Mouse (Mus musculus) megakaryocyte progenitor cell, adult 5-6 weeks (primary cell): ENCODE data around the gene Gm26602. TPM values are rescaled to one million over a fixed set of nuclear protein-coding genes. Genes with fewer than 3 reads are reported as not detected.
A peak's percentile ranks its signal among the peaks of the same experiment; 100 is the strongest.

Experiments
- ATAC-seq: replicated peaks from 2 replicates; pipeline ENCODE4 v1.8.0; 2016; ENCODE audit warnings: mild to moderate bottlenecking, moderate TSS enrichment, inconsistent platforms; ENCODE audit not compliant: poor library complexity
- total RNA-seq, 2 experiments: library from RNA; stranded (forward) in 1 of 2; stranded (reverse) in 1 of 2; fragments of 157-497, 149-512 nt in 1 of 2; fragments of 200-1000 nt in 1 of 2; gene quantifications; 2 replicates each; pipeline versions ENCODE4 v1.2.3 to v1.2.4; 2015 to 2017

The Gm26602 gene
- total RNA-seq (2015) (not detected in 2 replicates), total RNA-seq (2017) (not detected in 2 replicates)

- ATAC-seq = no peak
Measured at GRCm38 (mm10) chr10:79910556-79910955, at the start of gene Gm26602. Gm26602 (plus strand) TSS chr10:79910856.

- ATAC-seq = no peak
Measured at GRCm38 (mm10) chr10:79861230-79862048, 49.2 kb upstream of the Gm26602 start.

DNA sequence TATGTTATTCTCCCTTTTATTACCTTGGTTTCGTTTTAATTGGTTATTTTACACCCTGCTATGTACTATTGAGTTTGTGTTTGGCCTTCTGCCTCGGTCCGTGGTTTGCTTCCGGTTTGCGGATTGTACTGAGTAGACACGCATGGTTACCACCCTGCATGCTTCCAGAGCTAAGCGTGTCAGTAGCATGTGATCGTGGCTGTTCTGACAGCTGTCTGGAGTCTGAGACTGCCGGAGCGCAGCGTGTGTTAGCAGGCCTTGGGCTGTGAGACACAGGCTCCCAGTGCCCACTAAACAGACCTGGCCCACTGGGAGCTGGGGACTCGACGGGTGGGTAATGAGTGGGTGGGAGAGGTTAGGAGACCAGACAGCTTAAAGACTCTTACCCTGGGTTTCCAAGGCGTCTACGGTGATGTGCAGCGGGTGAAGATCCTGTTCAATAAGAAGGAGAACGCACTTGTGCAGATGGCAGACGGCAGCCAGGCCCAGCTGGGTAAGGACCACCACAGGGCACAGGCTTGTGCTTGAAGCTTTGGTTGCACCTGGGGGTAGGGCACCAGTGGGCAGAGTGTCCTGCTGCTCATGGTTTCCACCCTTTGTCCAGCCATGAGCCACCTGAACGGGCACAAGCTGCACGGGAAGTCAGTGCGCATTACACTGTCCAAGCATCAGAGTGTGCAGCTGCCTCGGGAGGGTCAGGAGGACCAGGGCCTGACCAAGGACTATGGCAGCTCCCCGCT, 48.4 kb upstream of the Gm26602 start:
- no peak for ATAC-seq

DNA sequence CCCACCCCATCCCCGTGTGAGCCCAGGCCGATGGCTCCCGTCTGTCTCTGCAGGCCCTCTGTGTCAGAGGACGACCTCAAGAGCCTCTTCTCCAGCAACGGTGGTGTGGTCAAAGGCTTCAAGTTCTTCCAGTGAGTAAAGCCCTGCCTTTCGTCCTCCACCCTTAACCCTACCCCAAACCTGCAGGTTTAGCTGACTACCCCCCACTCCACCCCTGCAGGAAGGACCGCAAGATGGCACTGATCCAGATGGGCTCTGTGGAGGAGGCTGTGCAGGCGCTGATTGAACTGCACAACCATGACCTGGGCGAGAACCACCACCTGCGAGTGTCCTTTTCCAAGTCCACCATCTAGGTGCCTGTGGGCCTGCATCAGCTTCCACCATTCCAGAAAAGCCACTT, 47.7 kb upstream of the Gm26602 start:
- ATAC-seq = no peak

GRCm38 (mm10) chr10:79864351-79865188, 46.1 kb upstream of the Gm26602 start:
- peak; percentile 11; the same call in 1 of the 2 replicates for ATAC-seq

GRCm38 (mm10) chr10:79865189-79865601, 45.5 kb upstream of the Gm26602 start:
- ATAC-seq = peak; percentile 3; the same call in 1 of the 2 replicates

GRCm38 (mm10) chr10:79865801-79866295, 44.8 kb upstream of the Gm26602 start:
- peak; percentile 76 for ATAC-seq

- ATAC-seq = no peak
Measured at GRCm38 (mm10) chr10:79866601-79867000, 44.1 kb upstream of the Gm26602 start.

DNA sequence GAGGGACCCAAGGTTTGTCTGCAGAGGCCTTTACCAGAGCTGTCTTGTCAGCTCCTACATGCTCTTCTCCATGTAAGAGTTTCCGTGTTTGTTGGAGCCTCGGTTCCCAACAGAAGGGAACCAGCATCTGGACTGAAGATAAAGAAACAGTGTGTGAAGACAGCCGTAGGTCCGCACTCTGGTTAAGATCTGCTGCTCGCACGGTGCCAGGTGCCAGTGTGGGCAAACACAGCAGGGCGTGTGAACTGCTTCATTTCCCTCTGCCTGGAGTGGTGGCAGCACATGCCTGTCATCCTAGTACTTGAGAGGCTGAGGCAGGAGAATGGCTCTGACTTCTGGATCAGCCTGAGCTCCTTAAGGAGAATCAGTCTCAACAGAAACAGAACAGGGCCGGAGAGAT, 38.8 kb upstream of the Gm26602 start:
- ATAC-seq = no peak

GRCm38 (mm10) chr10:79872862-79873261, 37.8 kb upstream of the Gm26602 start:
- ATAC-seq = no peak

DNA sequence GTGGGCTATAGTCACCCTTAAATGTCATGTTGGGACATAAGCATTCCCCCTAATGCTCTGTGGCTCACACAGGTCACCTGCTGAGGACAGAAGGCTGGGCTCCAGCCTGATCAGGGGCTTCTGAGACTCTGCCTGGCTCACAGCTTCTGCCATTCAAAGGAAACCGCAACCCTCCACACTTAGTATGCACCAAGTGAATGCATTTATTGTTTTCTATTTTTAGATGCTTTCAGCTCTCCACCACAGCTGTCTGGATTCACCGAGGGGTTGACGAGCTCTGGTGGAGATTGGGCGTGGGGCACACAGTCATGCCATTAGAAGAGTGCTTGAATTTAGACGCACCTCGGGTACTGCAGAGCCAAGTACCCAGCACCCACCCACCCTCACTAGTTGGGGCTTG, 37.3 kb upstream of the Gm26602 start:
- no peak for ATAC-seq

GRCm38 (mm10) chr10:79873715-79874289, 36.9 kb upstream of the Gm26602 start:
- ATAC-seq = no peak

- ATAC-seq = peak; percentile 28
Measured at GRCm38 (mm10) chr10:79874290-79874862, 36.3 kb upstream of the Gm26602 start, which contains the start of the genes Prtn3 and Plppr3. Prtn3 (plus strand) TSS chr10:79874476. Plppr3 (minus strand) TSS chr10:79874634.

DNA sequence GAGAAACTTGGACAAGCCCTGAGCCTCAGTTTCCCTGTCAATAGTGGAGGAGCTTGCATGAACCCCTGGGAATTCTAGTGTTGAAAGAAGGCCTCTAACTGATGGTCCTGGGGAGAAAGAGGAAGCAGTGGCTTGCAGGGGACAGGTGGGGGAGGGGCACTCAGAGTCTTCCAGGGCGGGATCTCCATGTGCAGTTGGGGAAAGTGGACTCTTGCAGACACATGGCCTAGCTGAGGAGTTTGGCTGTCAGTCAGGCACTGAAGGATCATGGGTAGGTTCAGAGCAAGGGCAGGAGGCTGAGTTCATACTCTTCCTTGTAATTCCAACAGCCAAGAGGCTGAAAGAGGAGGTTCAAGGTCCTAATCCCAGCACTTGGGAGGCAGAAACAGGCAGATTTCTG, 33.5 kb upstream of the Gm26602 start:
- ATAC-seq = peak; percentile 45

DNA sequence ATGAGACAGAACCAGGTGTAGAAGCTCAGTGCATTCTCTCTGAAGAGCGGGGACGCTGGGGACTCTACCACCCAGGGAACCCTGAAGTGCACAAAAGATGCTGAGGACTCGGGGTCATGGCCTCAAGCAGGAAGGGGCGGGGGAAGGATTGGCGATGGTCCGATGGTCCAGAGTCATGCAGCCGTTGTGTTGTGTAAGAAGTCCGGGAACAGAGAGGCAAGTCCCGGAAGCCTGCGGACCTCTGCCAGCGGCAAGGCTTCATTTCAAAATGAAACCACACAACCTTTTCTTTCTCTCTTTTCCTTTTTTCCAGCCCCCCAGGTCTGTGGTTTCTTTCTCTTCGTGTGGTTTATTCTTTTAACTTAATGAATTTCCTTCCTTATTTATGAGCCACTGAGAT, 32.9 kb upstream of the Gm26602 start:
- ATAC-seq = peak; percentile 58

GRCm38 (mm10) chr10:79879527-79879926, 31.1 kb upstream of the Gm26602 start:
- no peak for ATAC-seq

- ATAC-seq = peak; percentile 8
Measured at GRCm38 (mm10) chr10:79880721-79881120, 29.9 kb upstream of the Gm26602 start.

DNA sequence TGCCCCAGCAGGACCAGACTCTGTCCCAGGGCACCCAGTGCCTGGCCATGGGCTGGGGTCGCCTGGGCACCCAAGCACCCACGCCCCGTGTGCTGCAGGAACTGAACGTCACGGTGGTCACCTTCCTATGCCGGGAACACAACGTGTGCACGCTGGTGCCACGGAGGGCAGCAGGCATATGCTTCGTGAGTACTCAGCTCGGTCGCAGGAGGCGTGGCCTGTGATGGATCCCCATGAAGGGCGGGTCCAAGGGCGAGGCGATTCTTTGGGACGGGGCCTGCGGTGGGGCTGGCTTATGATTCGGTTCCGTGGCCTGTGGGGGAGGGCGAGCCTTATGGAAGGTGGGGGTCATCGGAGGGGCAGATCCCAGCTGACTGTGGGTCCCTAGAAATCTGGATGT, 28.7 kb upstream of the Gm26602 start:
- ATAC-seq = peak; percentile 18

DNA sequence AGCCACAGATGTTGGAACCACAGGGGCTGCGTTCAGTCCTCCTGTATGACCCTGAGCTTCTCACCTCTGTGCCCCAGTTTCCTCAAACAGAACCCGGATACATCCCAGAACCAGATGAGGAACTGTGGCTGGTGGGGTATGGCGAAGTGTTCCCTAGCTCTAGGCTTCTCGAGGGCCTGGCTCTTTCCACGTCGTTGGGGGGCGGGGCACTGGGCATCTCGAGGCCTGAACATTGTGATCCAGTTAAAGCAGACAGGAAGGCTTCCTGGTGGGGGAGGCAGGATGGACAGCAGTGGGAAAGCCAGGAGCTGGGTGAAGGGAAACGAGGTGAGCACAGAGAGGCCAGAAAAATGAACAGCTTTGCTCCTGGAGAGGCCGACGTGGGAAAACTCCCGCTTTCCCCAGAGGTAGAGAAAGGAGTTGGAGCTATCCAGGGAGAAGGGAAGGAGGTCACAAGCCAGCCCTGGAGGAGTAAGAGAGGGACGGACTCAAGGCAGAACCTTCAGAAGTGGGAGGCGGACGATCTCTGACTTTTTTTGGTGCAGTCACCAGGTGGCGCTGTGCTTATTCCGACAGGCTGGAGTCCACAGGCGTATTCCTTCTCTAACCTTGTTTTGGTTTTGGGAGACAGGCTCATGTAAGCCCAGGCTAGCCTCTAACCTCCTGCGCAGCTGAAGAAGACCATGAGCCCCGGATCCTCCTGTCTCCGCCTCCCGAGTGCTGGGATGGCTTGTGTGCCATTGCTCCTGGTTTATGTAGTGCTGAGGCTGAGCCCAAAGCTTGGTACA, 27.2 kb upstream of the Gm26602 start:
- peak; percentile 44 for ATAC-seq
